Mouse (Mus musculus): Measurements from ENCODE around the gene Cox7a2. TPM values are rescaled to one million over a fixed set of nuclear protein-coding genes. Genes with fewer than 3 reads are reported as not detected.

Cox7a2 gene
- polyA plus RNA-seq, 1 experiment from 2014 or later = 971 TPM

DNA sequence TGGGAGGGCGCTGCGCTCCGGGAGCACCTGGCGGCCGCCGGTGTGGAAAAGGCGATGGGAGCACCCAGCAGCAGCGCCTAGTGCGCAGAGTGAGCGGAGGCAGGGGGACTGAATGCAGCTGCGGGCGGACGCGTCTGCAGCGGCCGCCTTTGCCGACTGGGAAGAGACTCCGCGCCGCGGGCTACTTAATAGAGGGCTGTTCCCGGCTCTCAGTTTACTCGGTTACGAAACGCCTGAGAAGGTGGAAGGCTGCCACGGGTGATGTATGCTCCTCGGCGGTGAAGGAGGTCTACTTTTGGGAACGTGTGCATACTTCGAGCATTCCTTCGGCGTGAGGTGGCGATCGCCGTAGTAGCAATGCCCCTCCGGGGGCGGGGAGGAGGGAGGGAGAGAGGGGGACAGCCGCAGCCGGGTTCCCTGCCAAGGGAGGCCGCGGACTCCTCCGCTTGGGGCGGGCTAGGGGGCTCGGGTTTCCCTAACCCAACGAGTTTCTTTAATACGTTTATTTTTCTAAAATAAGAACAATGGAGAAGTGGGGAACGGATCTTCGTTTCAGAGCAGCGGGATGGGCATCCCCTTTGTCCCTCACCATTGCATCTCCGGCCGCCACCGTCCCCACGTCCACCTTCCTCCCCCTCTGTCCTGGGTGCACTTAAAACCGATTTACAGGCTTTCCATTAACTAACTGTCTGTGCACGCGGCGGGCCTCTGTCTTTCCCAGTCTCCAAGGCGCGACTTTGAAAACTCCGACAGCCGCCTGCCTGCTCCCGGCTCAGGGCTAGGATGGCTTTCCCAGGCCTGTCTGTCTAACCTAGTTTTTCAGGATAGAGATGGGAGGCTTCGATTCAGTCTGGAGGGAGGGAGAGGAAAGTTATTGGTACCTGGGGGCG, 41.0 kb downstream of the Cox7a2 start, which contains the start of gene Col12a1:
Gene Col12a1, minus strand, starts transcription at position 351 of the 890 bp plus-strand sequence.
- Histone ChIP-seq H3K9ac (ENCODE audit: low read depth, low read length) (peak within 1 kb of the TSS; percentile 76), H3K36me3 (ENCODE audit: control insufficient read depth, insufficient read depth, low read length) (no peaks in the 10 kb centered on the region), H3K4me3 (ENCODE audit: low read length) (peak within 1 kb of the TSS; percentile 64), H3K4me1 (ENCODE audit: control insufficient read depth, insufficient read depth, low read length) (peaks cover 22% of the 10 kb centered on the region), H3K27ac (ENCODE audit: low read length) (peak within 1 kb of the TSS; percentile 83), H3K27me3 (replicated peaks; ENCODE audit: control insufficient read depth, insufficient read depth, low read length) (peaks cover 34% of the 10 kb centered on the region), H3K4me2 (ENCODE audit: low read depth, low read length) (peak within 1 kb of the TSS; percentile 86), H3K9me3 (ENCODE audit: control insufficient read depth, low read length) (no peaks in the 10 kb centered on the region)
- peak; percentile 68 for ATAC-seq
- WGBS = under 1% methylated on average over 64 of the region's 64 CpGs

DNA sequence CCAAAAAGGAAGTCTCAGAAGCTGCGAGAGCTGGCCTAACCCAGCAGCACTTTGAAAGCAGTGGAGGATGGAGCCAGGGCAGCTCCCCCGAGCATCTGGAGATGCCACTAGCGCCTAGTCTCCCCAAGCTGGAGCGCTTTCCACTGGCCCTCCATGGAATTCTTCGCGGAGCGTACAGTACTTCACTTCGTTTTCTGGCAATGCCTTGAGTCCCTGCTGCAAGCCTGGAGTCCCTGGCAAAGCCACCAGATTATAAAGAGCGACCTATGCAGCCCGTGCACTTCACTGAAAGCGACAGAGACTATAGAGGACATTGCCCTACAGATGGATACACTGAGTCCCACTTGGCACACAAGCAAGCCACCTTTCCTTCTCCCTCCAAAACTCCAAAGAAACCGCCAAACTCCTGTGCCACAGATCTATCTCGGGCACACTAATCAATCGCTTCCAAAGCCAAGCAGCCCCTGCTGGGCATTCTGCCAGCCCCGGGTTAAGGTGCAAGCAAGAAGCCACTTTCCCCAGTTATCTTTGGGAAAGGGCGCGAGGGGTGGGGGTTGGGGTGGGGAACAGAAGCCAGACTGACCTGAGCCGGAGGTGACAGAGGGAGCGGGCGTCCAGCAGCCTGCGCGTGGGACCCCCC, 41.7 kb downstream of the Cox7a2 start:
- peaks cover 34% of the 10 kb centered on the region for H3K27me3 ChIP-seq (replicated peaks; ENCODE audit: control insufficient read depth, insufficient read depth, low read length)
- no peaks in the 10 kb centered on the region for H3K36me3 ChIP-seq (ENCODE audit: control insufficient read depth, insufficient read depth, low read length)
- H3K9me3 ChIP-seq (ENCODE audit: control insufficient read depth, low read length) = no peaks in the 10 kb centered on the region
- peak overlapping the region; percentile 64 for H3K4me3 ChIP-seq (ENCODE audit: low read length)
- no peak for ATAC-seq
- peak overlapping the region; percentile 86 for H3K4me2 ChIP-seq (ENCODE audit: low read depth, low read length)
- WGBS = 2% methylated on average over 22 of the region's 22 CpGs
- peak overlapping the region; percentile 76 for H3K9ac ChIP-seq (ENCODE audit: low read depth, low read length)
- peaks cover 22% of the 10 kb centered on the region for H3K4me1 ChIP-seq (ENCODE audit: control insufficient read depth, insufficient read depth, low read length)
- peak overlapping the region; percentile 83 for H3K27ac ChIP-seq (ENCODE audit: low read length)

DNA sequence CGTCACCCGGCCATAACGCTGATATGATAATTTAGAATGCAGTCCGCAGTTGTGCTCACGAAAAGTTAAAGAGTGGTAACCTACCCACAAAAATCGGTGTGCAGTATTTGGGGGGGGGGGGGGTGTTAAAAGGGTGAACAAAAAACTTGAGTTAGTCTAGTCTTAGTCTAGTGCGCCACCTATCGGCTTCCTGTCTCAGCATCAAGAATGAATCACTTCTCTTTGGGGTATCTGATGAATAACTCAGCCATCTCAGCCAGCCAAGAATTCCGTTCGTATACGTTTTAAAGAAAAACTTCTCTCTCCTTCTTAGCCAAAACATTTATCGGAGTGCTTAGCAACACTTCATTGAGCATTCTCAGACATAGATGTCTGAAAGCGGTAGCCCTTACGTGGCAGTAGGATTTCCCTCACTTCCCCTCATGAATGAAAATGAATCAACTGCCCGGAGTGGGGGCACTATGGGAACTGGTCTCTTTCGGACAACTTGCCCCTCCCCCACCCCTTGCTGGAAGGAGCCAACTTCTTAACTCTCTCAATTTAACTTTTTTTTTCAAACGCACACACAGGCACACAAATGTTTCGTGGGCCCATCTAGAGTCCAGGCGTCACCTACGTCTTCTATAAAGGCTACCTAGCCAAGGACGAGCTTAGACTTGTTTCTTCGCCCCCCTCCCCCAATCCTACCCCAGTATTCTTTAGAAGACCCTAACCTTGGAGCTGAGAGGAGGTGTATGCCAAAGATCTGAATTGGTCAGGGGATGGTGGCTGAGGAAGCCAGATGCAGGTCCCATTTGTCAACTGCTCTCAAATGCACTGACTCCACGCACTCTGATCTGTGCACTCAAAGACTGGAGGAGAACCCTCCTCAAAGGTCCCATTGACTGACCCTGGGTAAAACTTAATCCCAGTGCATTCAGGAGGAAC, 42.5 kb downstream of the Cox7a2 start:
- Histone ChIP-seq H3K9ac (ENCODE audit: low read depth, low read length) (peak overlapping the region; percentile 76), H3K9me3 (ENCODE audit: control insufficient read depth, low read length) (no peaks in the 10 kb centered on the region), H3K4me3 (ENCODE audit: low read length) (peak overlapping the region; percentile 64), H3K27me3 (replicated peaks; ENCODE audit: control insufficient read depth, insufficient read depth, low read length) (peaks cover 34% of the 10 kb centered on the region), H3K4me1 (ENCODE audit: control insufficient read depth, insufficient read depth, low read length) (peaks cover 22% of the 10 kb centered on the region), H3K36me3 (ENCODE audit: control insufficient read depth, insufficient read depth, low read length) (no peaks in the 10 kb centered on the region), H3K27ac (ENCODE audit: low read length) (peak overlapping the region; percentile 83), H3K4me2 (ENCODE audit: low read depth, low read length) (peak overlapping the region; percentile 86)
- WGBS = 11% methylated on average over 23 of the region's 23 CpGs
- no peak for ATAC-seq

DNA sequence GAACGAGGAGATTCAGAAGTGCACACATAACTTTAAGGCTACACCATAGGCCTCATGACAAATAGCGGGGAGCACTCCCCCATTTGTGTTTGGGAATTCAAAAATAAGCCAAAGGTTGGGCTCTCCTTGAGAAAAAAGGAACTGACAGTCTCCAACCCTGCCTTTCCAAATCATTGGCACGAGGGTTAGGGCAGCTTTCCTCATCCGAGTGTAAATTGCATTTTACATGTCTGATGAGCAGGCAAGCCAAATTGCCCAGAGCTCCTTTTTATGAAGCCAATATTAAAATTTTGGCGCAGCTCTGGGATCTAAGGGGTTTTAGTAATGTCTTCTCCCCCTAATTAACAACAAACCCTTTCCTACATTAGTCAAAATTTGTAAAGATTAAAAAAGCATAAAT, 43.2 kb downstream of the Cox7a2 start:
- no peak overlapping the region for H3K27ac ChIP-seq (ENCODE audit: low read length)
- H3K4me3 ChIP-seq (ENCODE audit: low read length) = peak overlapping the region; percentile 64
- H3K9ac ChIP-seq (ENCODE audit: low read depth, low read length) = peak overlapping the region; percentile 42
- ATAC-seq = no peak
- peaks cover 34% of the 10 kb centered on the region for H3K27me3 ChIP-seq (replicated peaks; ENCODE audit: control insufficient read depth, insufficient read depth, low read length)
- H3K4me1 ChIP-seq (ENCODE audit: control insufficient read depth, insufficient read depth, low read length) = peaks cover 22% of the 10 kb centered on the region
- WGBS = 41% methylated on average over 5 of the region's 5 CpGs
- H3K36me3 ChIP-seq (ENCODE audit: control insufficient read depth, insufficient read depth, low read length) = no peaks in the 10 kb centered on the region
- no peaks in the 10 kb centered on the region for H3K9me3 ChIP-seq (ENCODE audit: control insufficient read depth, low read length)
- H3K4me2 ChIP-seq (ENCODE audit: low read depth, low read length) = peak overlapping the region; percentile 86

DNA sequence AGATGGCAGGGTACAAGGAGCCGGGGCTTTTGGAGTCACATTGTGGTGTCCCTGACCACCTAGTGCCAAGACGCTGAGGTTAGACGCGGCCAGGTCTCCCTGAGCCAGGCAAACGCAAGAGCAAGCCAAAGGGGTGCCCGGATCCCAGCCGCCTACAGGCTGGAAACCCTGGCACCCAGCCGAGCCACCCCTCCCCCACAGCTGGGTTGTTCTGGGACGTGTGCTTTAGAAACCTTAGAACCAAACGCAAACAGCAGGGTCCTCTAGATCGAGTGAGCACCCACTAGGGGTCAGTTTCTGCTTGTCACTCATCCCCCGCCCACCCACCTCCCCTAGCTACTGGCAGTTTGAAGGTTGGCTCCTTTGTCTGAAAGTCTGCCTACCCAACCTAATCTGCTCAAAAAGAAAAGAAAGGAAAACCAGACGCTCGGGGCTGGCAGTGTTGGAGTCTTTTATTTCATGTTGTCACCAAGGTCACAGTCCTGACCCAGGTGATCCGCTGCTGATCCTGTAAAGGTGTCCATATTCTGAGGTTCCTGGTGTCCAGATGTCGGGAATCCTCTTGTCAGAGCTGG, 45.1 kb downstream of the Cox7a2 start:
- 15% methylated on average over 16 of the region's 16 CpGs for WGBS
- H3K27me3 ChIP-seq (replicated peaks; ENCODE audit: control insufficient read depth, insufficient read depth, low read length) = peaks cover 18% of the 10 kb centered on the region; the same call in 1 of the 2 replicates
- peak overlapping the region; percentile 13; the same call in 1 of the 2 replicates for H3K4me3 ChIP-seq (ENCODE audit: low read length)
- H3K9ac ChIP-seq (ENCODE audit: low read depth, low read length) = 0 out of 2 replicates have a peak overlapping the region, but pooled peaks have one; percentile 8
- no peaks in the 10 kb centered on the region for H3K36me3 ChIP-seq (ENCODE audit: control insufficient read depth, insufficient read depth, low read length)
- H3K4me2 ChIP-seq (ENCODE audit: low read depth, low read length) = peak overlapping the region; percentile 38
- no peak overlapping the region for H3K27ac ChIP-seq (ENCODE audit: low read length)
- ATAC-seq = peak; percentile 43
- peaks cover 20% of the 10 kb centered on the region for H3K4me1 ChIP-seq (ENCODE audit: control insufficient read depth, insufficient read depth, low read length)
- H3K9me3 ChIP-seq (ENCODE audit: control insufficient read depth, low read length) = no peaks in the 10 kb centered on the region

Other genes with a start within 250 kb of the Cox7a2 start
- gene Col12a1, start 41.0 kb downstream of the Cox7a2 start, polyA plus RNA-seq (2015; fragmentation: Nextera tagmentation; extraction: Ambion mirVana) = 25.4 and 25.9 TPM in 2 replicates
- gene Tmem30a, start 33.6 kb upstream of the Cox7a2 start, polyA plus RNA-seq (2015; fragmentation: Nextera tagmentation; extraction: Ambion mirVana) = 58.0 and 64.2 TPM in 2 replicates

Measured in intestine, embryonic 16.5 days (tissue).